Mouse (Mus musculus) embryonic facial prominence, embryonic 14.5 days (tissue): ENCODE results near the gene Phldb3. TPM values are rescaled to one million over a fixed set of nuclear protein-coding genes. Genes with fewer than 3 reads are reported as not detected.
A peak's percentile ranks its signal among the peaks of the same experiment; 100 is the strongest.

ENCODE experiments used
- ATAC-seq: fragments of 200-750 bp; cut with Nextera tagmentation; 2 replicates; pipeline ENCODE4 v1.8.0; 2017; ENCODE audit warnings: low read depth, moderate number of reproducible peaks, moderate TSS enrichment
- DNase-seq: peaks from one replicate; pipeline ENCODE4 v3.0.0-alpha.2; 2015; ENCODE audit warnings: low spot score
- H3K27ac ChIP-seq: fragments of 300-500 bp; sonication (generic); replicated peaks from 2 replicates; pipeline ENCODE4 v1.5.1; 2014; ENCODE audit warnings: low read depth, mild to moderate bottlenecking, low read length, moderate library complexity
- H3K27me3 ChIP-seq: fragments of 300-500 bp; sonication (generic); replicated peaks from 2 replicates; pipeline ENCODE4 v1.6.1; 2014; ENCODE audit warnings: low read length; ENCODE audit not compliant: control insufficient read depth, insufficient read depth
- H3K36me3 ChIP-seq: fragments of 300-500 bp; sonication (generic); 2 replicates; pipeline ENCODE4 v1.6.1; 2014; ENCODE audit warnings: low read length, mixed read lengths; ENCODE audit not compliant: control insufficient read depth, insufficient read depth
- H3K4me1 ChIP-seq: fragments of 300-500 bp; sonication (generic); 2 replicates; pipeline ENCODE4 v1.6.1; 2014; ENCODE audit warnings: antibody characterized with exemption, low read length; ENCODE audit not compliant: control insufficient read depth, insufficient read depth
- H3K4me2 ChIP-seq: fragments of 300-500 bp; sonication (generic); 2 replicates; pipeline ENCODE4 v1.6.1; 2014; ENCODE audit warnings: low read depth, mild to moderate bottlenecking, low read length, moderate library complexity, mixed read lengths
- H3K4me3 ChIP-seq: fragments of 300-500 bp; sonication (generic); 2 replicates; pipeline ENCODE4 v1.5.1; 2014; ENCODE audit warnings: low read depth, mild to moderate bottlenecking, low read length
- H3K9ac ChIP-seq: fragments of 300-500 bp; sonication (generic); 2 replicates; pipeline ENCODE4 v1.6.1; 2014; ENCODE audit warnings: low read depth, mild to moderate bottlenecking, low read length, moderate library complexity, mixed read lengths
- H3K9me3 ChIP-seq: fragments of 300-500 bp; sonication (generic); 2 replicates; pipeline ENCODE4 v1.6.1; 2016; ENCODE audit warnings: low read length; ENCODE audit not compliant: control insufficient read depth
- WGBS: fragments of 180-500 bp; shearing (Covaris S2); extraction: QIAGEN DNeasy Blood & Tissue Kit; methylation state at CpG from one replicate; pipeline ENCODE4 v1.1.7; 2014; 5-methylcytosine and 5-hydroxymethylcytosine counted together
- polyA plus RNA-seq: library from polyadenylated mRNA; unstranded; fragments of >200 nt; fragmentation: Nextera tagmentation; extraction: Ambion mirVana; gene quantifications from 2 replicates; pipeline ENCODE4 v1.2.1, GENCODE M21; 2014

The Phldb3 gene
- polyA plus RNA-seq, 1 experiment from 2014 or later = 0.60 TPM

- WGBS = 88% methylated on average over 13 of the region's 13 CpGs
- ATAC-seq (no peak), DNase-seq (no peak)
- H3K27me3 ChIP-seq = peaks cover 22% of the 10 kb centered on the region
- no peaks in the 10 kb centered on the region for H3K9me3 ChIP-seq
- H3K36me3 ChIP-seq = no peaks in the 10 kb centered on the region
- no peak overlapping the region for H3K4me2 ChIP-seq
- no peak overlapping the region for H3K4me3 ChIP-seq
- H3K27ac ChIP-seq = no peak overlapping the region
- H3K9ac ChIP-seq = no peak overlapping the region
- no peaks in the 10 kb centered on the region; the same call in 1 of the 2 replicates for H3K4me1 ChIP-seq
Observed at GRCm38 (mm10) chr7:24588336-24588735, 22.2 kb upstream of the Phldb3 start.

GRCm38 (mm10) chr7:24591735-24592134, 18.8 kb upstream of the Phldb3 start:
- Histone ChIP-seq H3K4me3 (no peak overlapping the region), H3K27me3 (peaks cover 2% of the 10 kb centered on the region), H3K4me1 (peaks cover 4% of the 10 kb centered on the region; the same call in 1 of the 2 replicates), H3K9me3 (no peaks in the 10 kb centered on the region), H3K9ac (no peak overlapping the region), H3K36me3 (no peaks in the 10 kb centered on the region), H3K4me2 (no peak overlapping the region), H3K27ac (no peak overlapping the region)
- ATAC-seq (no peak), DNase-seq (no peak)
- 69% methylated on average over 5 of the region's 5 CpGs for WGBS

GRCm38 (mm10) chr7:24592163-24592562, 18.4 kb upstream of the Phldb3 start:
- H3K27me3 ChIP-seq = no peaks in the 10 kb centered on the region
- no peak overlapping the region for H3K4me3 ChIP-seq
- DNase-seq (no peak), ATAC-seq (no peak)
- 57% methylated on average over 4 of the region's 4 CpGs for WGBS
- H3K4me1 ChIP-seq = peaks cover 4% of the 10 kb centered on the region; the same call in 1 of the 2 replicates
- H3K27ac ChIP-seq = no peak overlapping the region
- no peak overlapping the region for H3K9ac ChIP-seq
- H3K9me3 ChIP-seq = no peaks in the 10 kb centered on the region
- no peaks in the 10 kb centered on the region for H3K36me3 ChIP-seq
- no peak overlapping the region for H3K4me2 ChIP-seq

- Histone ChIP-seq H3K4me3 (no peak overlapping the region), H3K36me3 (no peaks in the 10 kb centered on the region), H3K27me3 (no peaks in the 10 kb centered on the region), H3K27ac (no peak overlapping the region), H3K4me1 (peaks cover 4% of the 10 kb centered on the region; the same call in 1 of the 2 replicates), H3K9ac (no peak overlapping the region), H3K9me3 (no peaks in the 10 kb centered on the region), H3K4me2 (no peak overlapping the region)
- DNase-seq = no peak
- WGBS = 73% methylated on average over 6 of the region's 6 CpGs
- ATAC-seq = no peak
Observed at GRCm38 (mm10) chr7:24592781-24593180, 17.8 kb upstream of the Phldb3 start.

GRCm38 (mm10) chr7:24593621-24594308, 16.8 kb upstream of the Phldb3 start:
- Histone ChIP-seq H3K36me3 (no peaks in the 10 kb centered on the region), H3K9me3 (no peaks in the 10 kb centered on the region), H3K4me2 (peak overlapping the region; percentile 82), H3K27ac (no peak overlapping the region), H3K9ac (peak overlapping the region; percentile 78), H3K4me1 (peaks cover 4% of the 10 kb centered on the region; the same call in 1 of the 2 replicates), H3K27me3 (no peaks in the 10 kb centered on the region), H3K4me3 (peak overlapping the region; percentile 75)
- ATAC-seq = peak; percentile 96
- peak; percentile 78 for DNase-seq
- 1% methylated on average over 38 of the region's 39 CpGs for WGBS

GRCm38 (mm10) chr7:24594309-24594803, 16.2 kb upstream of the Phldb3 start:
- DNase-seq (no peak), ATAC-seq (peak; percentile 2; the same call in 1 of the 2 replicates)
- peaks cover 4% of the 10 kb centered on the region; the same call in 1 of the 2 replicates for H3K4me1 ChIP-seq
- H3K36me3 ChIP-seq = no peaks in the 10 kb centered on the region
- H3K27me3 ChIP-seq = no peaks in the 10 kb centered on the region
- H3K27ac ChIP-seq = no peak overlapping the region
- peak overlapping the region; percentile 78 for H3K9ac ChIP-seq
- WGBS = 4% methylated on average over 13 of the region's 13 CpGs
- peak overlapping the region; percentile 75 for H3K4me3 ChIP-seq
- peak overlapping the region; percentile 82 for H3K4me2 ChIP-seq
- H3K9me3 ChIP-seq = no peaks in the 10 kb centered on the region

- no peak for ATAC-seq
- no peak overlapping the region for H3K4me2 ChIP-seq
- H3K9me3 ChIP-seq = no peaks in the 10 kb centered on the region
- H3K36me3 ChIP-seq = no peaks in the 10 kb centered on the region
- 84% methylated on average over 2 of the region's 2 CpGs for WGBS
- H3K27ac ChIP-seq = no peak overlapping the region
- DNase-seq = no peak
- H3K4me1 ChIP-seq = peaks cover 4% of the 10 kb centered on the region; the same call in 1 of the 2 replicates
- H3K9ac ChIP-seq = no peak overlapping the region
- no peak overlapping the region for H3K4me3 ChIP-seq
- no peaks in the 10 kb centered on the region for H3K27me3 ChIP-seq
Observed at GRCm38 (mm10) chr7:24595464-24595863, 15.1 kb upstream of the Phldb3 start.

GRCm38 (mm10) chr7:24598121-24598520, 12.4 kb upstream of the Phldb3 start:
- DNase-seq (no peak), ATAC-seq (no peak)
- Histone ChIP-seq H3K9ac (no peak overlapping the region), H3K4me1 (peaks cover 4% of the 10 kb centered on the region; the same call in 1 of the 2 replicates), H3K36me3 (no peaks in the 10 kb centered on the region), H3K9me3 (no peaks in the 10 kb centered on the region), H3K4me3 (no peak overlapping the region), H3K27me3 (no peaks in the 10 kb centered on the region), H3K4me2 (no peak overlapping the region), H3K27ac (no peak overlapping the region)
- WGBS = 68% methylated on average over 4 of the region's 4 CpGs
